Mouse (Mus musculus) heart, postnatal 10 days (tissue): Measurements from ENCODE around the gene Hmbs. TPM values are rescaled to one million over a fixed set of nuclear protein-coding genes. Genes with fewer than 3 reads are reported as not detected.
"Not testable (repeated sequence)": the region's sequence is repeated elsewhere in the genome, so short reads cannot be mapped to it uniquely, and the experiment has no call there.

Source experiments
- DNase-seq, 2 experiments: peaks; one replicate each; pipeline ENCODE4 v3.0.0; 2021
- intact Hi-C: fragments of 180-260 bp; cut with DNase I; formaldehyde crosslinking; loops from one replicate; pipeline ENCODE4 v1.15.1; 2025
- microRNA-seq, 2 experiments: library from miRNA; unstranded; fragments of <30 nt; microRNA quantifications; one replicate each; pipeline ENCODE4 v1.2.0; 2022
- total RNA-seq, 2 experiments: library from RNA; stranded (reverse); gene quantifications; 2 replicates each; pipeline ENCODE4 v1.2.3; 2021

Hmbs gene
- total RNA-seq, 2 experiments from 2014 or later = 54.2 to 55.2 TPM

- peak; percentile 99 for DNase-seq
Observed at GRCm38 (mm10) chr9:44305466-44306079, 38.5 kb downstream of the Hmbs start, which contains the start of gene Hinfp. Gene Hinfp (minus strand): TSS chr9:44305671.

GRCm38 (mm10) chr9:44300001-44300400 is 44.0 kb downstream of the Hmbs start:
- DNase-seq, intact Hi-C loops: not testable (repeated sequence)

More at GRCm38 (mm10) chr9:44305466-44306079, 38.5 kb downstream of the Hmbs start, which contains the start of gene Hinfp:
- intact Hi-C loops = no loop called here

- intact Hi-C loops = loop anchor here (5.0 kb wide), 3 partner anchors 50 to 100 kb away; partner anchors contain the start of gene Hmbs
Observed at GRCm38 (mm10) chr9:44292490-44292889, 51.5 kb downstream of the Hmbs start.

GRCm38 (mm10) chr9:44288959-44289291 is 55.1 kb downstream of the Hmbs start:
- intact Hi-C loops = no loop called here
- DNase-seq = no peak

More at GRCm38 (mm10) chr9:44292490-44292889, 51.5 kb downstream of the Hmbs start:
- DNase-seq = peak; percentile 44 to 45

GRCm38 (mm10) chr9:44288076-44288958 is 55.7 kb downstream of the Hmbs start, which contains the start of gene Abcg4:
Gene Abcg4 (minus strand): TSS chr9:44288615.
- intact Hi-C loops = no loop called here
- DNase-seq = peak; percentile 36 to 43

GRCm38 (mm10) chr9:44287401-44288075 is 56.5 kb downstream of the Hmbs start:
- no peak for DNase-seq
- intact Hi-C loops = no loop called here

GRCm38 (mm10) chr9:44287003-44287400 is 57.0 kb downstream of the Hmbs start:
- no peak for DNase-seq

More at GRCm38 (mm10) chr9:44287003-44287400, 57.0 kb downstream of the Hmbs start:
- intact Hi-C loops = no loop called here

Small RNA genes within 50 kb of the gene (microRNA-seq; reads per million reads assigned to microRNA genes)
- gene Gm44335 = 0 reads per million in 2 experiments

Other genes with a start within 250 kb of the Hmbs start
- gene Mfrp, start 242.5 kb downstream of the Hmbs start, total RNA-seq = not detected
- 10 to 100 TPM; 15.5 to 21.3 TPM for gene C1qtnf5, start 237.0 kb downstream of the Hmbs start, total RNA-seq
- gene Gm49380, start 230.7 kb downstream of the Hmbs start, total RNA-seq = under 1 TPM; 0.10 to 0.12 TPM
- 10 to 100 TPM; 18.1 TPM for gene Rnf26, start 230.7 kb downstream of the Hmbs start, total RNA-seq
- gene Mcam, start 209.8 kb downstream of the Hmbs start, total RNA-seq = 100 to 1,000 TPM; 147 to 156 TPM
- gene Cbl, start 110.2 kb downstream of the Hmbs start, total RNA-seq = 10 to 100 TPM; 30.9 to 31.3 TPM
- gene Ccdc153, start 103.6 kb downstream of the Hmbs start, total RNA-seq = not detected
- gene Pdzd3, start 92.8 kb downstream of the Hmbs start, total RNA-seq = 1 to 10 TPM; 2.3 to 3.3 TPM
- 10 to 100 TPM; 14.9 to 18.3 TPM for gene Nlrx1, start 75.6 kb downstream of the Hmbs start, total RNA-seq
- gene Abcg4, start 55.6 kb downstream of the Hmbs start, total RNA-seq = 1 to 10 TPM; 1.0 to 1.5 TPM
- 10 to 100 TPM; 10.0 to 11.1 TPM for gene Hinfp, start 38.6 kb downstream of the Hmbs start, total RNA-seq
- 10 to 100 TPM; 14.2 to 17.6 TPM for gene C2cd2l, start 23.9 kb downstream of the Hmbs start, total RNA-seq
- gene Dpagt1, start 18.2 kb downstream of the Hmbs start, total RNA-seq = 10 to 100 TPM; 21.1 to 25.2 TPM
- 10 to 100 TPM; 54.1 to 57.9 TPM for gene H2afx, start 9.5 kb downstream of the Hmbs start, total RNA-seq
- 10 to 100 TPM; 22.4 to 22.8 TPM for gene Vps11, start 17.4 kb upstream of the Hmbs start, total RNA-seq
- 10 to 100 TPM; 35.8 to 45.7 TPM for gene Hyou1, start 35.3 kb upstream of the Hmbs start, total RNA-seq
- 10 to 100 TPM; 29.2 to 31.6 TPM for gene Slc37a4, start 52.6 kb upstream of the Hmbs start, total RNA-seq
- gene Rps25, start 62.9 kb upstream of the Hmbs start, total RNA-seq = 1,000 to 10,000 TPM; 1,003 to 1,015 TPM
- gene Trappc4, start 63.4 kb upstream of the Hmbs start, total RNA-seq = 10 to 100 TPM; 34.8 to 42.5 TPM
- gene Ccdc84, start 74.3 kb upstream of the Hmbs start, total RNA-seq = 10 to 100 TPM; 11.6 to 12.0 TPM
- gene Foxr1, start 96.9 kb upstream of the Hmbs start, total RNA-seq = not detected
- not detected for gene Upk2, start 110.7 kb upstream of the Hmbs start, total RNA-seq
- gene Bcl9l, start 138.6 kb upstream of the Hmbs start, total RNA-seq = 10 to 100 TPM; 66.8 to 73.0 TPM
- gene Cxcr5, start 217.6 kb upstream of the Hmbs start, total RNA-seq = under 1 TPM; 0.24 to 0.27 TPM